ENCODE assay signal across 9 mouse cellular contexts in the genomic region with DNA sequence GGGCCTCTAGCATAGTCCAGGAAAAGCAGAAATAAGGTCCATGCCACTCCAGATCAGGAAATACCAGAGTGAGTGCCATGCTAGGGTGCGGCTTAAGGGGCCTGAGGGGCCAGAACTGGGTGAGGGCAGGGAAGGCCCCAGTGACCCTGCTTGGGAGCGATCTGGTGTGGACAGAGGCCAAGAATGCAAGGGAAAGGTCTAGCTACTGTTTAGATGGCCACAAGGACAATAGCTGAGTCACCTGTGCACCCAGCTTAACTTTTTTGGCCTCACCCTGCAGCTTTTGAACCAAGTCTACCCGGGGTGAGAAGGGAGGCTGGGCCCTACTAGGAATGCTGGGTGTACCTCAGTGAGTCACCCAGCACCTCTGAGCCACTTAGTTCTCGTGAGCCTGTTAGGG. TPM values are rescaled to one million over a fixed set of nuclear protein-coding genes. Genes with fewer than 3 reads are reported as not detected.
DNase-seq lines count a peak whose midpoint lies in the region; ATAC-seq and TF ChIP-seq lines count a peak whose summit lies in the region.
"Had no signal": no experiment of that assay in that cellular context is flagged by ENCODE, and none has a peak within 500 bp of the region (broad histone marks: within the 10 kb centered on the region; RNA-seq: fewer than 3 reads in every experiment).

No protein-coding gene starts in this region.

- H3K4me2 ChIP-seq in forebrain, embryonic 11.5 days (ENCODE audit: low read depth, low read length, severe bottlenecking): no peak overlapping the region
- peak overlapping the region; percentile 75 for H3K4me2 ChIP-seq in intestine, postnatal 0 days (replicated peaks; ENCODE audit: low read depth)
- H3K4me2 ChIP-seq in lung, embryonic 15.5 days: peak overlapping the region; percentile 92

- DNase-seq in forebrain, embryonic 10.5 days (ENCODE audit: extremely low spot score, low spot score): no peak
- DNase-seq in forebrain, embryonic 11.5 days (ENCODE audit: low spot score): no peak
- DNase-seq in embryonic facial prominence, embryonic 10.5 days (ENCODE audit: low spot score): no peak
- peak; percentile 44 for DNase-seq in urinary bladder, adult 2 months (ENCODE audit: low spot score)
- DNase-seq in T-cell, adult 2 months (ENCODE audit: low spot score): no peak
- no peak for DNase-seq in right cerebral cortex, postnatal 36 days (ENCODE audit: low spot score in 2 of 2)

- peaks cover 18% of the 10 kb centered on the region for H3K4me1 ChIP-seq in forebrain, embryonic 10.5 days
- H3K4me1 ChIP-seq in forebrain, embryonic 11.5 days (replicated peaks; ENCODE audit: control insufficient read depth, insufficient read depth, low read length): peaks cover 3% of the 10 kb centered on the region; the same call in 1 of the 2 replicates
- H3K4me1 ChIP-seq in embryonic facial prominence, embryonic 10.5 days: peaks cover 23% of the 10 kb centered on the region
- H3K4me1 ChIP-seq in intestine, postnatal 0 days (replicated peaks; ENCODE audit: control insufficient read depth, insufficient read depth, low read length): peaks cover 5% of the 10 kb centered on the region
- peaks cover 21% of the 10 kb centered on the region for H3K4me1 ChIP-seq in lung, embryonic 15.5 days

- H3K36me3 ChIP-seq in forebrain, embryonic 10.5 days (replicated peaks): no peaks in the 10 kb centered on the region
- H3K36me3 ChIP-seq in forebrain, embryonic 11.5 days (ENCODE audit: control insufficient read depth, insufficient read depth, low read length): no peaks in the 10 kb centered on the region
- H3K36me3 ChIP-seq in embryonic facial prominence, embryonic 10.5 days (replicated peaks): no peaks in the 10 kb centered on the region
- peaks cover 11% of the 10 kb centered on the region; the same call in 1 of the 2 replicates for H3K36me3 ChIP-seq in intestine, postnatal 0 days (ENCODE audit: control insufficient read depth, insufficient read depth)
- H3K36me3 ChIP-seq in lung, embryonic 15.5 days: no peaks in the 10 kb centered on the region

- TF ChIP-seq CTCF in intestine, postnatal 0 days (IDR thresholded peaks at IDR 0.05; ENCODE audit: low read depth): no peak

- no peak for ATAC-seq in forebrain, embryonic 11.5 days (replicated peaks; ENCODE audit: low FRiP score)
- ATAC-seq in intestine, postnatal 0 days: peak; percentile 43
- ATAC-seq in lung, embryonic 15.5 days (ENCODE audit: borderline replicate concordance, extremely low read depth, low FRiP score, low TSS enrichment): peak; percentile 32; the same call in 1 of the 2 replicates

- 76% methylated on average over 4 of the region's 4 CpGs for WGBS in forebrain, embryonic 10.5 days
- 79% methylated on average over 4 of the region's 4 CpGs for WGBS in forebrain, embryonic 11.5 days
- WGBS in embryonic facial prominence, embryonic 10.5 days: 69% methylated on average over 4 of the region's 4 CpGs
- 31% methylated on average over 4 of the region's 4 CpGs for WGBS in intestine, postnatal 0 days
- 47% methylated on average over 4 of the region's 4 CpGs for WGBS in lung, embryonic 15.5 days

- peak overlapping the region; percentile 62; the same call in 1 of the 2 replicates for H3K4me3 ChIP-seq in forebrain, embryonic 10.5 days
- H3K4me3 ChIP-seq in forebrain, embryonic 11.5 days (ENCODE audit: low read depth, low read length): no peak overlapping the region
- H3K4me3 ChIP-seq in embryonic facial prominence, embryonic 10.5 days: peak overlapping the region; percentile 70
- peak overlapping the region; percentile 49 for H3K4me3 ChIP-seq in intestine, postnatal 0 days (ENCODE audit: low read depth, low read length)
- peak overlapping the region; percentile 56 for H3K4me3 ChIP-seq in lung, embryonic 15.5 days

- H3K9me3 ChIP-seq in forebrain, embryonic 10.5 days: no peaks in the 10 kb centered on the region
- no peaks in the 10 kb centered on the region for H3K9me3 ChIP-seq in forebrain, embryonic 11.5 days (ENCODE audit: control insufficient read depth, low read length)
- H3K9me3 ChIP-seq in embryonic facial prominence, embryonic 10.5 days: no peaks in the 10 kb centered on the region
- no peaks in the 10 kb centered on the region for H3K9me3 ChIP-seq in intestine, postnatal 0 days (ENCODE audit: control insufficient read depth)
- H3K9me3 ChIP-seq in lung, embryonic 15.5 days: no peaks in the 10 kb centered on the region

- H3K27ac ChIP-seq in forebrain, embryonic 10.5 days: no peak overlapping the region
- H3K27ac ChIP-seq in forebrain, embryonic 11.5 days (ENCODE audit: low read depth, low read length): no peak overlapping the region
- H3K27ac ChIP-seq in embryonic facial prominence, embryonic 10.5 days (replicated peaks): no peak overlapping the region
- peak overlapping the region; percentile 88 for H3K27ac ChIP-seq in intestine, postnatal 0 days (ENCODE audit: low read depth, low read length)
- peak overlapping the region; percentile 64 for H3K27ac ChIP-seq in lung, embryonic 15.5 days

- H3K9ac ChIP-seq in forebrain, embryonic 11.5 days (ENCODE audit: low read length): no peak overlapping the region
- peak overlapping the region; percentile 60; the same call in 1 of the 2 replicates for H3K9ac ChIP-seq in intestine, postnatal 0 days (ENCODE audit: low read depth, low read length)
- peak overlapping the region; percentile 49 for H3K9ac ChIP-seq in lung, embryonic 15.5 days

- H3K27me3 ChIP-seq in forebrain, embryonic 10.5 days (ENCODE audit: poor library complexity, severe bottlenecking): peaks cover 68% of the 10 kb centered on the region
- H3K27me3 ChIP-seq in forebrain, embryonic 11.5 days (ENCODE audit: control insufficient read depth, insufficient read depth, low read length): peaks cover 28% of the 10 kb centered on the region
- H3K27me3 ChIP-seq in embryonic facial prominence, embryonic 10.5 days (replicated peaks; ENCODE audit: low read depth, poor library complexity, severe bottlenecking): peaks cover 62% of the 10 kb centered on the region
- H3K27me3 ChIP-seq in intestine, postnatal 0 days (replicated peaks; ENCODE audit: control insufficient read depth, insufficient read depth, low read length): no peaks in the 10 kb centered on the region
- peaks cover 9% of the 10 kb centered on the region; the same call in 1 of the 2 replicates for H3K27me3 ChIP-seq in lung, embryonic 15.5 days

RNA-seq across cellular contexts. Expression of a gene that starts 0.9 kb away (rescaled TPM):
- 0.14 and 0.26 TPM in 2 replicates for polyA plus RNA-seq in forebrain, embryonic 10.5 days (2016; fragmentation: Nextera tagmentation; extraction: Ambion mirVana)
- 0.07 and 0.12 TPM in 2 replicates for polyA plus RNA-seq in forebrain, embryonic 11.5 days (2014; fragmentation: Nextera tagmentation; extraction: Ambion mirVana)
- polyA plus RNA-seq in embryonic facial prominence, embryonic 10.5 days (2016; fragmentation: Nextera tagmentation; extraction: Ambion mirVana): 0.31 and 0.60 TPM in 2 replicates
- 10.0 and 11.2 TPM in 2 replicates for polyA plus RNA-seq in intestine, postnatal 0 days (2015; fragmentation: Nextera tagmentation; extraction: Ambion mirVana)
- 1.1 and 1.3 TPM in 2 replicates for polyA plus RNA-seq in lung, embryonic 15.5 days (2015; fragmentation: Nextera tagmentation; extraction: Ambion mirVana)
- 5.2 and 7.3 TPM in 2 replicates for polyA plus RNA-seq in urinary bladder, adult 2 months (2012; rRNA removed)

RNA-seq across cellular contexts. Expression of a gene that starts 1.1 kb away (rescaled TPM):
- polyA plus RNA-seq in forebrain, embryonic 10.5 days (2016; fragmentation: Nextera tagmentation; extraction: Ambion mirVana): 0.90 and 0.97 TPM in 2 replicates
- 0.71 and 1.1 TPM in 2 replicates for polyA plus RNA-seq in forebrain, embryonic 11.5 days (2014; fragmentation: Nextera tagmentation; extraction: Ambion mirVana)
- 1.5 and 2.1 TPM in 2 replicates for polyA plus RNA-seq in embryonic facial prominence, embryonic 10.5 days (2016; fragmentation: Nextera tagmentation; extraction: Ambion mirVana)
- polyA plus RNA-seq in intestine, postnatal 0 days (2015; fragmentation: Nextera tagmentation; extraction: Ambion mirVana): 7.6 and 8.3 TPM in 2 replicates
- 5.9 and 8.7 TPM in 2 replicates for polyA plus RNA-seq in lung, embryonic 15.5 days (2015; fragmentation: Nextera tagmentation; extraction: Ambion mirVana)
- 55.6 and 65.7 TPM in 2 replicates for polyA plus RNA-seq in urinary bladder, adult 2 months (2012; rRNA removed)

RNA-seq across cellular contexts. Expression of a gene that starts 23.0 kb away (rescaled TPM):
- polyA plus RNA-seq in forebrain, embryonic 10.5 days (2016; fragmentation: Nextera tagmentation; extraction: Ambion mirVana): 0.76 and 1.1 TPM in 2 replicates
- 0.17 and 0.19 TPM in 2 replicates for polyA plus RNA-seq in forebrain, embryonic 11.5 days (2014; fragmentation: Nextera tagmentation; extraction: Ambion mirVana)
- 0.55 and 0.67 TPM in 2 replicates for polyA plus RNA-seq in embryonic facial prominence, embryonic 10.5 days (2016; fragmentation: Nextera tagmentation; extraction: Ambion mirVana)
- 0.31 and 0.35 TPM in 2 replicates for polyA plus RNA-seq in intestine, postnatal 0 days (2015; fragmentation: Nextera tagmentation; extraction: Ambion mirVana)
- polyA plus RNA-seq in lung, embryonic 15.5 days (2015; fragmentation: Nextera tagmentation; extraction: Ambion mirVana): 0.14 TPM in 1 of 2 replicates, not detected in the other
- polyA plus RNA-seq in urinary bladder, adult 2 months (2012; rRNA removed): not detected in 2 replicates
- polyA plus RNA-seq: gonadal fat pad, adult 2 months had no signal

RNA-seq across cellular contexts. Expression of a gene that starts 35.9 kb away (rescaled TPM):
- polyA plus RNA-seq in forebrain, embryonic 10.5 days (2016; fragmentation: Nextera tagmentation; extraction: Ambion mirVana): not detected in 2 replicates
- polyA plus RNA-seq in forebrain, embryonic 11.5 days (2014; fragmentation: Nextera tagmentation; extraction: Ambion mirVana): not detected in 2 replicates
- not detected in 2 replicates for polyA plus RNA-seq in embryonic facial prominence, embryonic 10.5 days (2016; fragmentation: Nextera tagmentation; extraction: Ambion mirVana)
- polyA plus RNA-seq in intestine, postnatal 0 days (2015; fragmentation: Nextera tagmentation; extraction: Ambion mirVana): not detected in 2 replicates
- not detected in 2 replicates for polyA plus RNA-seq in lung, embryonic 15.5 days (2015; fragmentation: Nextera tagmentation; extraction: Ambion mirVana)
- polyA plus RNA-seq in urinary bladder, adult 2 months (2012; rRNA removed): not detected in 2 replicates
- polyA plus RNA-seq: gonadal fat pad, adult 2 months had no signal

RNA-seq across cellular contexts. Expression of a gene that starts 36.5 kb away (rescaled TPM):
- not detected in 2 replicates for polyA plus RNA-seq in forebrain, embryonic 10.5 days (2016; fragmentation: Nextera tagmentation; extraction: Ambion mirVana)
- not detected in 2 replicates for polyA plus RNA-seq in forebrain, embryonic 11.5 days (2014; fragmentation: Nextera tagmentation; extraction: Ambion mirVana)
- not detected in 2 replicates for polyA plus RNA-seq in embryonic facial prominence, embryonic 10.5 days (2016; fragmentation: Nextera tagmentation; extraction: Ambion mirVana)
- polyA plus RNA-seq in intestine, postnatal 0 days (2015; fragmentation: Nextera tagmentation; extraction: Ambion mirVana): not detected in 2 replicates
- not detected in 2 replicates for polyA plus RNA-seq in lung, embryonic 15.5 days (2015; fragmentation: Nextera tagmentation; extraction: Ambion mirVana)
- not detected in 2 replicates for polyA plus RNA-seq in urinary bladder, adult 2 months (2012; rRNA removed)

Comparison
In these comparisons a context has a peak if more than half of its experiments do, and no peak if none do; other contexts are left out.
1. H3K27ac ChIP-seq: peak in intestine, postnatal 0 days (single experiment) and lung, embryonic 15.5 days (single experiment); none in forebrain, embryonic 10.5 days (single experiment), forebrain, embryonic 11.5 days (single experiment) and embryonic facial prominence, embryonic 10.5 days (single experiment).